Mouse (Mus musculus) kidney, adult 2 months (tissue): ENCODE measurements around the gene Acp6.

Source experiments
- CTCF ChIP-seq: fragments of 200-500 bp; conservative IDR thresholded peaks from 2 replicates; pipeline ENCODE4 v1.5.1; 2011; ENCODE audit warnings: low read depth, mild to moderate bottlenecking, control low read depth, low read length, moderate library complexity, mixed read lengths; ENCODE audit not compliant: insufficient read depth, insufficient read length
- POLR2A ChIP-seq: fragments of 200-500 bp; IDR thresholded peaks from one replicate; pipeline ENCODE4 v1.6.1; 2011; ENCODE audit warnings: low read depth, low read length, control low read depth

DNA sequence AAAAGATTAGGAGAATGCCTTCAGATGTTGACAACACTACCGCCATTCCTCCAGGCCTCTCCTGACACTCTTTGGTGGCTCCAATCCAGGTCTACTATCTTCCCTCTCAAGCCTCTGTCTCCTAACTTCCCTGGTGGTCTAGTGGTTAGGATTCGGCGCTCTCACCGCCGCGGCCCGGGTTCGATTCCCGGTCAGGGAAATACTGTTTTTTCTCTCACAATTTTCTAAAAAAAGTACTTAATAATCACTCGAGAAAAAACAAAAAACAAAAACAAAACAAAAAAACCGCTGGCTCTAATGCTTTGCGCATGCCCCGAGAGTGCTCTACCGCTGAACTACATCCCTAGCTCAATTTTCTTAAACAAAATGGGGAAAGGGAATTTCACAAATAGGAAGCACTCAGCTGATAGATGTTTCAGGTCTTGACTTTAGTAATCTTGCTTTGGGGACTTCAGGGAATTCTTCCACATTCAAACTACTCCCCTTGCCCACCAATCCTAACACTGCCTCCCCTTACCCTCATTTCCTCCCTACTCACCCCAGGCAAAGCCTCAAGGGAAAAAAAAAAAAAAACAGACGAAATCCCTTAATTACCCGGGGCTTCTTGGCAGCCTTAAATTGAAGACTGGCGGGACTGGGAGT, 498 bp upstream of the Acp6 start:
- no peak for TF ChIP-seq POLR2A
- TF ChIP-seq CTCF = no peak
